In the genomic region with DNA sequence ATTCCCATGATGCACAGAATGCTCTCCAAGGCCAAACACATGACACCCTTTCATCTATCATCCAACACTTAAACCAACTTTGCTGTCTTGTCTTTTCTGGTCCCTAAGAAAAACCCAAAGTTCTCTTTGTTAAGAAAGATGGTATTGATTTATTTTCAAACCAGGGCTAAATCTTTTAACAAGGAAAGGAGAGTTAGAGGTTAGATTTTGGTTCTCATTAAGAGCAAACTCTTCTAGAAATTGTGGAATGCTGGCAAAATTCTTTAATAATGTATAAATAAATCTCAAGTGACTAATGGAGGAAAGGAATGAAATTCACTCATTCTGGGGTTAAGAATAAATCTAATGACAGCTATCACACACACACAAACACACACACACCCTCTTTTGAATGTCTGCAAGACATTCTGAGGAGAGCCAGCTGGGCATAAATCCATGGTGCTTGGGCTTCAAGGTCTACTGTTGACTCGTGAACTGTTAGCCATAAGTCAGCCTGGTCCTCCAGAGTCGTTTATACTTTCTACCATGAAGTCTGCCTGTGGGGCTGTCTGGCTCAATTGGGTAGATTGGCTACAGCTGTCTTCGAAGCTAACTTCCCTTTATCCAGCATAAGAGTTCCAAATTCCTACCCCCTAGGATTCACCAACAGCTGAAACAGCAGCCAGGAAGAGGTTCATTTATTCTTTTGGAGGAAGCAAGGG, we compare ENCODE assay signal across 18 mouse cellular contexts.
DNase-seq lines count a peak whose midpoint lies in the region; ATAC-seq and TF ChIP-seq lines count a peak whose summit lies in the region.
"Had no signal": no experiment of that assay in that cellular context is flagged by ENCODE, and none has a peak within 500 bp of the region (broad histone marks: within the 10 kb centered on the region; RNA-seq: fewer than 3 reads in every experiment).

No protein-coding gene starts in this region.

- no peak for TF ChIP-seq CTCF in midbrain, postnatal 0 days (IDR thresholded peaks at IDR 0.05)

- ATAC-seq in midbrain, embryonic 11.5 days (ENCODE audit: low FRiP score) = no peak
- ATAC-seq in midbrain, postnatal 0 days (ENCODE audit: low FRiP score) = no peak
- ATAC-seq in kidney, embryonic 16.5 days (ENCODE audit: low FRiP score, low TSS enrichment) = peak; percentile 95
- no peak for ATAC-seq in CD4-positive, CD25-positive, alpha-beta regulatory T cell, adult 4 months
- ATAC-seq in forebrain, embryonic 12.5 days (ENCODE audit: low FRiP score) = no peak
- ATAC-seq: forebrain, embryonic 13.5 days had no signal

- H3K4me1 ChIP-seq in midbrain, embryonic 11.5 days (ENCODE audit: control insufficient read depth, insufficient read depth, low read length) = no peaks in the 10 kb centered on the region
- H3K4me1 ChIP-seq in midbrain, postnatal 0 days (ENCODE audit: insufficient read depth, low read length) = no peaks in the 10 kb centered on the region
- H3K4me1 ChIP-seq in kidney, embryonic 16.5 days (ENCODE audit: insufficient read depth, low read length) = peaks cover 16% of the 10 kb centered on the region
- H3K4me1 ChIP-seq in forebrain, embryonic 12.5 days = no peaks in the 10 kb centered on the region
- H3K4me1 ChIP-seq: embryonic facial prominence, embryonic 15.5 days; forebrain, embryonic 13.5 days; hindbrain, embryonic 15.5 days; midbrain, embryonic 10.5 days had no signal

- H3K27me3 ChIP-seq in midbrain, embryonic 11.5 days (ENCODE audit: control insufficient read depth, insufficient read depth, low read length) = no peaks in the 10 kb centered on the region
- no peaks in the 10 kb centered on the region for H3K27me3 ChIP-seq in midbrain, postnatal 0 days (ENCODE audit: insufficient read depth, low read length)
- H3K27me3 ChIP-seq in kidney, embryonic 16.5 days (ENCODE audit: insufficient read depth, low read length) = no peaks in the 10 kb centered on the region
- H3K27me3 ChIP-seq in forebrain, embryonic 12.5 days = no peaks in the 10 kb centered on the region
- H3K27me3 ChIP-seq: embryonic facial prominence, embryonic 15.5 days; forebrain, embryonic 13.5 days; heart, embryonic 12.5 days; hindbrain, embryonic 15.5 days had no signal

- 67% methylated on average over 3 of the region's 3 CpGs for WGBS in midbrain, embryonic 11.5 days
- WGBS in midbrain, postnatal 0 days = 84% methylated on average over 3 of the region's 3 CpGs
- 33% methylated on average over 3 of the region's 3 CpGs for WGBS in kidney, embryonic 16.5 days
- 81% methylated on average over 3 of the region's 3 CpGs for WGBS in forebrain, embryonic 12.5 days

- no peak overlapping the region for H3K9ac ChIP-seq in midbrain, embryonic 11.5 days (ENCODE audit: low read length)
- H3K9ac ChIP-seq in midbrain, postnatal 0 days (replicated peaks; ENCODE audit: low read length, poor library complexity, severe bottlenecking) = no peak overlapping the region
- H3K9ac ChIP-seq in kidney, embryonic 16.5 days (replicated peaks; ENCODE audit: low read length) = no peak overlapping the region
- no peak overlapping the region for H3K9ac ChIP-seq in forebrain, embryonic 12.5 days
- H3K9ac ChIP-seq: embryonic facial prominence, embryonic 15.5 days; forebrain, embryonic 13.5 days; heart, embryonic 12.5 days; hindbrain, embryonic 15.5 days had no signal

- H3K27ac ChIP-seq in midbrain, embryonic 11.5 days (ENCODE audit: low read depth, low read length) = no peak overlapping the region
- no peak overlapping the region for H3K27ac ChIP-seq in midbrain, postnatal 0 days (ENCODE audit: low read depth, low read length)
- peak overlapping the region; percentile 85 for H3K27ac ChIP-seq in kidney, embryonic 16.5 days (ENCODE audit: low read length)
- H3K27ac ChIP-seq in forebrain, embryonic 12.5 days = no peak overlapping the region
- H3K27ac ChIP-seq: embryonic facial prominence, embryonic 15.5 days; forebrain, embryonic 13.5 days; hindbrain, embryonic 15.5 days; midbrain, embryonic 10.5 days had no signal

- no peaks in the 10 kb centered on the region for H3K9me3 ChIP-seq in midbrain, embryonic 11.5 days (ENCODE audit: control insufficient read depth, low read length)
- H3K9me3 ChIP-seq in midbrain, postnatal 0 days (ENCODE audit: low read length) = no peaks in the 10 kb centered on the region
- no peaks in the 10 kb centered on the region for H3K9me3 ChIP-seq in kidney, embryonic 16.5 days (ENCODE audit: low read length)
- no peaks in the 10 kb centered on the region for H3K9me3 ChIP-seq in forebrain, embryonic 12.5 days
- H3K9me3 ChIP-seq: embryonic facial prominence, embryonic 15.5 days; forebrain, embryonic 13.5 days; heart, embryonic 12.5 days; hindbrain, embryonic 15.5 days; midbrain, embryonic 10.5 days had no signal

- peak; percentile 11 for DNase-seq in kidney, adult 9 months
- DNase-seq in kidney, adult 18-20 months = no peak
- peak; percentile 64 for DNase-seq in midbrain, embryonic 11.5 days (ENCODE audit: low spot score, missing footprints)
- no peak for DNase-seq in midbrain, postnatal 0 days (ENCODE audit: low spot score)
- DNase-seq: adrenal gland, postnatal 36 days; B cell, adult 2 months; cerebellum, adult 2 months; lung, postnatal 36 days; right cerebral cortex, postnatal 25 days had no signal

- H3K4me3 ChIP-seq in midbrain, embryonic 11.5 days (ENCODE audit: low read depth, low read length) = no peak overlapping the region
- no peak overlapping the region for H3K4me3 ChIP-seq in midbrain, postnatal 0 days (ENCODE audit: low read depth, low read length)
- no peak overlapping the region for H3K4me3 ChIP-seq in kidney, embryonic 16.5 days (ENCODE audit: low read length)
- H3K4me3 ChIP-seq in forebrain, embryonic 12.5 days (replicated peaks) = no peak overlapping the region
- H3K4me3 ChIP-seq: embryonic facial prominence, embryonic 15.5 days; forebrain, embryonic 13.5 days; heart, embryonic 12.5 days; hindbrain, embryonic 15.5 days; midbrain, embryonic 10.5 days had no signal

- H3K4me2 ChIP-seq in midbrain, embryonic 11.5 days = no peak overlapping the region
- no peak overlapping the region for H3K4me2 ChIP-seq in midbrain, postnatal 0 days (ENCODE audit: low read depth, low read length, poor library complexity, severe bottlenecking)
- H3K4me2 ChIP-seq in kidney, embryonic 16.5 days (replicated peaks; ENCODE audit: low read depth, low read length) = no peak overlapping the region
- H3K4me2 ChIP-seq in forebrain, embryonic 12.5 days = no peak overlapping the region
- H3K4me2 ChIP-seq: embryonic facial prominence, embryonic 15.5 days; forebrain, embryonic 13.5 days; heart, embryonic 12.5 days; hindbrain, embryonic 15.5 days; liver, embryonic 11.5 days had no signal

- no peaks in the 10 kb centered on the region for H3K36me3 ChIP-seq in midbrain, embryonic 11.5 days (ENCODE audit: control insufficient read depth, insufficient read depth, low read length)
- no peaks in the 10 kb centered on the region for H3K36me3 ChIP-seq in midbrain, postnatal 0 days (ENCODE audit: insufficient read depth, low read length)
- no peaks in the 10 kb centered on the region for H3K36me3 ChIP-seq in kidney, embryonic 16.5 days (ENCODE audit: insufficient read depth, low read length)
- H3K36me3 ChIP-seq in forebrain, embryonic 12.5 days (replicated peaks) = no peaks in the 10 kb centered on the region
- H3K36me3 ChIP-seq: embryonic facial prominence, embryonic 15.5 days; heart, embryonic 12.5 days; hindbrain, embryonic 15.5 days; midbrain, embryonic 10.5 days had no signal

Comparison
In these comparisons a context has a peak if more than half of its experiments do, and no peak if none do; other contexts are left out.
1. DNase-seq: peak in kidney, adult 9 months (single experiment) and midbrain, embryonic 11.5 days (single experiment); none in kidney, adult 18-20 months (single experiment) and midbrain, postnatal 0 days (single experiment).